Mouse (Mus musculus): ENCODE measurements around the gene Card9.

Gene Card9

DNA sequence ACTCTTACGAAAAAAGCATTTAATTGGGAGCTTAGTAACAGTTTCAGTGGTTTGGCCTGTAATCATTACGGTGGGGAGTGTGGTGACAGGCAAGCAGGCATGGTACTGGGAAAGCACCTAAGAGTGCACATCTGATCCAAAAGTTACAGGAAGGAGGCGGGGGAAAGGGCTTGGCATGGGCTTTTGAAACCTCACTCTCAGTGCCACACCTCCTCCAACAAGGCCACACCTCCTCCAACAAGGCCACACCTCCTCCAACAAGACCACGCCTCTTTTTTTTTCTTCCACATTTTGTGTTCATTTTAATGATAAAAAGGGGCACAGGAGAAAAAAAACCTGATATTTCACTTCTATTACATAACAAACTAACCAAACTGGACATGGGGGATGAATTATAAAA, 32.9 kb downstream of the Card9 start:
- DNase-seq (ENCODE audit: low read depth, low spot score): no peak

DNA sequence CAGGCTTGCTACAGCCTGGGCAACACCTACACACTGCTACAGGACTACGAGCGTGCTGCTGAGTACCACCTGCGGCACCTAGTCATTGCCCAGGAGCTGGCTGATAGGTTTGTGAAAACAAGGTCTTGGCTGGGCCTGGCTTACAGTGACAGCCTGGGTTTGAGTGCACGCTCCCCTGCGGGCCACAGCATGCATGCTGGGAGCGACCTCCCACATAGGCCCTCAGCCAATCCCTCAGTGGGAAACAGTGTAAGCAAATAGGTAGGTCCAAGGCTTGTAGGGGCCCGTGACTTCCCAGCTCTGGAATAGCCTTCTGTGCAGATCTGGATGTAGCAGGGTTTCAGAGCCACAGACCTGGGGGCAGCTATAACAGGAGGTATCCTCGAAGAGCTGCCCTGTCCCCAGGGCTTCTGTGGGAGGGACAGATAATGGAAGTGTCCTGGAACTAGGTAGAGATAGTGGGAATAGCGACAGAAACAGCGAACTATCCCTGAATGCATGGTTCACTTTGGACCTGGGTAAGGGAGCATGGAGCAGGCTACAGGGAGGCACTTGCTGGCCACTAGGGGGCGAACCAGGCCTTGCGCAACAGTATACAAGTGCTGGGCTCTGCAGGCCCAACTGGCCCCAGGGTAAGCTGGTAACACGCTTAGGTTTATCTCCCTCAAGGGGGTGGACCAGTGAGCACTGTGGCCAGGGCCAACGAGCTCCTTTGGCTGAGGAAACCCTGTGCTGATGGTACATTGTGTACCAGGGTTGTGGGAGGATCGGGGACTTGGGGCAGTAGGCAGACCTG, 35.1 kb downstream of the Card9 start:
- peak; percentile 76 for DNase-seq (ENCODE audit: low read depth, low spot score)

DNA sequence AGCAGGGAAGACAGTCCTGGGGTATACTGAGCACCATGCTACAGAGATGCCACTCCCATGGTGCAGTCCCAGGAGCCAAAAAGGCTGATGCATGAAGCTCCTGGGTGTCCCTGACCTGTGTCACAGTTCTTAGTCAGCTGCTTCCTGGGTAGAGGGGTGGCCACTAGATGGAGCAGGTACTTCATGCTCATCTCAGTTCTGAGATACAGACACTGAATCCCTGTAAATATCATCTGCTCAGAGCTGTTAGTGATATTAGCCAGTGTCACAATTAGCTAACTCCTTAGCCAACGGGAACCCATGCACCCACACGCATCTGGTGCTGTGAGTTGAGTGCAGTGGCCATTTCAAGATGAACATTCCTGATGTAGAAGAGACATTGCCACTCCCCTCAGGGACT, 35.8 kb downstream of the Card9 start:
- DNase-seq (ENCODE audit: low read depth, low spot score): no peak

DNA sequence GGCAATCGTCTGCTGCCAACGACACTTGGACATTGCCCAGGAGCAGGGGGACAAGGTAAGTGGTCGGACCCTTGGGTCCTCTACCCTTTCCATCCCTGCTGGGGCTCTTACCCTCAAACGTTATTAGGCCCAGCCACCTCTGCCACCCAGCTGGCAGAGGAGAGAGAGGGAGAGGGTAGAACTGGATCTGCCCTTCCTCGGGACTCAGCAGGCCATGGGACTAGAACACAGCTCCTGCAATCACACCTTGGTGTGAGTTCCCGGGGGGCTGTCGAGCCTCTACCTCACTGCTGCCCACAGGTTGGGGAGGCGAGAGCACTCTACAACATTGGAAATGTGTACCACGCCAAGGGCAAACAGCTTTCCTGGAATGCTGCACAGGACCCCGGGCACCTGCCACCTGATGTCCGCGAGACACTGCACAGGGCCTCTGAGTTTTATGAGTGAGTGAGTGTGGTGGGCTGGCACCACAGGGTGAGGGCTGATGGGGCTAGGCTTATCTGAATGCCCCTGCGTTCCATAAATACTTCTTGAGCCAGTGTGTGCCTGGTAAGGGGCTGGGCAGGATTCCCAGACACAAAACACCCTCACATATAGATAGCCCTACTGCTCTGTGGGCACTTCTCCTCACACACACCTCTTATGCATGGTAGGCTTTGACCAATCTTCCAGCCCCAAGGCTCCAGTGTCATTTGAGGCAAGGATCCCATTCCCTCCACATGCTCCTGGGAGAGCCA, 37.0 kb downstream of the Card9 start:
- DNase-seq (ENCODE audit: low read depth, low spot score): no peak

DNA sequence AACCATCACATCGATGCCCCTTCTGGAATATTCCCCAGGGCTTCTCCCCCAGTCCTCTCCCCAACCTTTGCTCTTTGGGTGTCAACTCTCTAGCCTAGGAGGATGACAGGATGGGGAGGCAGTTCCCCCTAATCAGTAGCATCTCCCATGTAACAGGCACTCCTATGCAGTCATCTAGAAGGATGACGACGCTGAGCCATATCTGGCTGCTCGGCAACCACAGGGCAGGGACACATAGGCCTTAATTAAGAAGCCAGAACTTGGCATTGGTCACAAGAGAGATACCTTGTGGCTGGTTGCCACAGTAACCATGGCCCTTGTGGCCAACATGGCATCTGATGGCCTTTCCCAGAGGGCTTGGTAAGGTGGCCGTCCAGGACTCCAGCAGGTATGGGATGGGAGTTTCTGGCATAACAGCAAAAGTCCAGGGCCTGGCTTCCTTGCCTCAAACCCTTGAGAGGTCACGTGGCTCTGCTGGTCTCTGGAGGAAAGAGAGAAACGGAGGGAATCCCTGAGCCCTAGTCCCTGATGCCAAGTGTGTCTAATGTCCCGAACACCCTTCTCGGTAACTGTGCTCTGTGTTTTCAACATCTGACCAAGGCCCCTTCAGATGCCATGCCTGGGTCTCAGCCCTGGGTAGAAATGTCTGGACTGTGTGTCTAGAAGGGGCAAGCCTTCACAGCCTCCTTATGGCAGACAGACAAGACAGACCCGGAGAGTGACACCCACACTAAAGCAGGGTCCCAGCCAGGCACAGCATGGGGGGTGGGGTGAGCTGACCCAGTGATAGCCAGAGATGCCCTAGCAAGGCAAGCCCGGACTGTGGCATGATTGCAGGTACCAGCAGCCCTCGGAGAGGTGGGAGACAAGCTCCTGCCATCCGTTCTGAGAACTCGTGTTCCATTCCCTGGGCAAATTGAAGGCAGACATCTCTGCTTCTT, 40.2 kb downstream of the Card9 start:
- no peak for DNase-seq (ENCODE audit: low read depth, low spot score)

DNA sequence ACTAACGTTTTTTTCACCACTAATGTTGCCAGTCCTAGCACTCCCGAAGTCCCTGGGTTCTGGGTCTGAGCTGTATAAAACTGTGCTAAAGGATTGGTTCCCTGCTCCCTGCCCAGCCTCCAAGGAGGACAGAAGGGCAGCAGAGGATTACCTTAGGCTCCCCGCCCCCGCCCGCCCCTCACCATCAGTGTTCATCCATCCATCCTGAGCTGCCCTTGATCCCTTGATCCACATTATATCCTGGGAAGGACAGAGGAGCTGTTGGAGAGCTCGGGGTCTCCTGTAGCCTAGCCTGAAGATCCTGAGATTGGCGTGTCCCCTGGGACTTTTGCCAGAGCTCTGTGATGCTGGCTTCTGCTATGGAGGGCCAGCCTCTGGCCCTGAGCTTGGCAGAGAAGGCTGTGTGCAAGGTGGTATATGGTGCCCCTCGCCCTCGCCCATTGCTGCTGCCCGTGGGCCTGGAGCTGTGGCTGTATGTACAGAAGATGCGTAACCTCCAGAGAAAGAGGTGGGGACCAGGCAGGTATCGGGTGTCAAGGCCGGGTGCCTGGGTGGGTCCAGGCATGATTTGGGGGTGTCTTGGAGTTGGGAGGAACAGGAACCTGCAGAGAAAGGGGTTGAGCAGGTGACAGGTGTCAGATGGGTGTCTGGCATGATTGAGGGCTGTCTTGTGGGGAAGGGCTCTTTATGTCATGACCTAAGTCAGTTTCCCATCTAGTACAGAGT, 41.0 kb downstream of the Card9 start:
- DNase-seq (ENCODE audit: low read depth, low spot score): no peak

DNA sequence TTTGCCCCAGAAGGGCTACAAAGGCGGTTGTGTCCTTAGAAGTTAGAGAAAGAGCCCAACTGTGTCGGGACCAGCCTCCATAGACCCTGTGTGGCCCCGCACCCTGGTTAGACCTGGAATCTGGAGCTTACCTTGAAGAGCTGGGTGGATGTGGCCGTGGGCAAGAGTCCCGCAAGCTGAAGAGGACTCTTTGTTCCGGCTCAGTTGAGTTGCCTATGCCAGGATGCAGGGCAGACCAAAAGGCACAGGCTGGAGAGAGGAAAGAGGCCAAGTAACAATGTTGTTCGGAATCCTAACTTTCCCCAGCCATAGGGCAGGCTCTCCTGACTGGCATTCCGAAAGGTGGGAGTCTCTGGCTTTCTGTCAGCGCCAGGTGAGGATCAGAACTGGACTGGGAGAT, 41.6 kb downstream of the Card9 start:
- no peak for DNase-seq (ENCODE audit: low read depth, low spot score)

DNA sequence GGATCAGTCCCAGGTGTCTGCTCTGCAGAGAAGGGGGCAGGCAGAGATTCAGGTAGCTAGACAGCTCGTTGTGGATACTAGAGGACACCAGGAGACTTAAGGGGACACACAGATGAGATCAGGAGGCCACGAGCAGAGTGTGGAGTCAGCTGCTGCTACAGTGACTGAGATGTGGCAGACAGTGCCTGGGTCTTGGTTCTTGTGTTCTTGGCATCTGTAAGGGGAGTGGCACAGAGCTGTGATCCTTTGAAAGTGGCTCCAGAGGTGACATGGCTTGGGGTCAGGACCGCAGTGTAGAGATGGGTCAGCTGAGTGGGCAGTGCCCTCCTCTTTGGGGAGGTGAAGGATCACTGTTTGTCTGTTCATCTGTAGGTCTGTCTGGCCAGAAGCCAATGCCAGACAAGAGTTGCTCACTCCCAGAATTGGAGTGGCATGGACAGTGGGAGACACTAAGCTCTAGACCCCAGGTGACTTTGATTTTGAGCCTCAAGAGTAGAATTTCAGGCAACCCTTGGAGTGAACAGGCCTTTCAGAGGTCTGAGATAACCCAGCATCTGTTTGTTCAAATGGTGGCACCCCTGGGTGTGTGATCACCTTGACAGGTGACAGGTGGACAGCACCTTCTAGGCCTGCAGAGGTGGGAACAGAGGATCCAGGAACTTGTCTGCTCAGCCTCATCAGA, 42.6 kb downstream of the Card9 start:
- no peak for DNase-seq (ENCODE audit: low read depth, low spot score)

DNA sequence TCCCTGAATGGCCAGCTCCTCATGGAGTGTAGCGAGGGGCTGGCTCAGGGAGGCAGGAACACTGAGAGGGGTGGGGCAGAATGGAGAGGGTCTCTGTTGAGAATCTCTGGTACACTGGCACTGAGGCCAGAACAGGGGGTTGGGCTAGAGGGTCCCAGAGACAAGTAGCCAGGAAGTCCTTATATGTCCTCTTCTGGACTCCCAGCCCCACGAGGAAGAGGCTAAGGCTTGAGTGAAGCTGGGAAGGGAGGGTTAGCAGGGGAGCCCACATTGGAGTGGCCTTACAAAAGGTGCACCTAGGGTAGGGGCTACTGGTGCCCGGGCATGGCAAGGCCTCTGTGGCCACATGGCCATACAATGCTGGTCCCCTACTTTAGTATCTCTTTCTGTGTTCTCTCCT, 43.3 kb downstream of the Card9 start:
- no peak for DNase-seq (ENCODE audit: low read depth, low spot score)

DNA sequence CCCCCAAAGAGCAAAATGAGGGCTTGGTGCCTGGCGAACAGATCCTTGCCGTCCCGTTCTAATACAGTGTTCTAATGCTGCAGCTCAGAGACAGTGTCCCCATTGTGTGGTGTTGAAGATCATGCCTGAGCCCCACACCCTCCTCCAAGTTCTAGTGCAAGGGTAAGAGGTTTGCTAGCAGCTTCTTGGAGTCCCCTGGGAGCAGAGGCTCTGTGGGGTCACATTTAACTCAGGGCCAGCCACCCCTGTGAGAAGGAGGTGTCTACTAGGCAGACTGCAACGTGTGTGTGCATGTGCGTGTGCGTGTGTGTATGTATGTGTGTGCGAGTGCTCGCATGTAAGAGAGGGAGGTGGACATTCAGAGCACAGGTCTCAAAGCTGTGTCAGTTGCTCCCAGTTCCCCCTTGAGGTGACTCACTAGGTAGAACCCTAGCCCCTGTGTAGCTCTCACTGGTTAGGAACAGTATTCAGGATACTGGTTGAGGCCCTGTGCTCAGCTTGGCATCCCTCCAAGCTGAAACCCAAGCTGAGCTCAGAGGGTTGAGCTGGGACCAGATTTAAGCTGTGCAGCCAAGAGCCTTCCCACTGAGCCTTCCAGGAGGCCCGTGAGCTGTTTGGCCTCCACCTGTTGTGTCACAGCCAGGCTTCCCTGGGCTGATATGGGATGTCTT, 44.0 kb downstream of the Card9 start:
- DNase-seq (ENCODE audit: low read depth, low spot score): no peak

DNA sequence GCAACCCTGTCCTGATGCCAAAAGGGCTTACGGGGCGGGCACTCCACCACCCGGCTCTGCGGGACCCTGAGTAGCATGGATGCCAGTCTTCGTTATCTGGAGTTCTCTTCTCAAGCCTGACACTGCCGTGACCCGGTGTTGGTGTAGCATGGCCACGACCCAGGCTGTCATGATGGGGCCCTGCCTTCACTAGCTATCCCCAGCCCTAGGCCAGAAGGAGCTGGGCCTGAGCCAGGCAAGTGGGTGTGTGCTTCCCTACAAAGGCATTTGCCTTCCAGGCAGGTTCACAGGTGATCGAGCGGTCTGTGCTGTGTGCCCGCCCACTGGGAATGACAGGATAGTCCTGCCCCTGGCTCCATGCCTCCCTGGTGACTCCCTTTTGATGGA, 44.8 kb downstream of the Card9 start:
- DNase-seq (ENCODE audit: low read depth, low spot score): peak; percentile 43

DNA sequence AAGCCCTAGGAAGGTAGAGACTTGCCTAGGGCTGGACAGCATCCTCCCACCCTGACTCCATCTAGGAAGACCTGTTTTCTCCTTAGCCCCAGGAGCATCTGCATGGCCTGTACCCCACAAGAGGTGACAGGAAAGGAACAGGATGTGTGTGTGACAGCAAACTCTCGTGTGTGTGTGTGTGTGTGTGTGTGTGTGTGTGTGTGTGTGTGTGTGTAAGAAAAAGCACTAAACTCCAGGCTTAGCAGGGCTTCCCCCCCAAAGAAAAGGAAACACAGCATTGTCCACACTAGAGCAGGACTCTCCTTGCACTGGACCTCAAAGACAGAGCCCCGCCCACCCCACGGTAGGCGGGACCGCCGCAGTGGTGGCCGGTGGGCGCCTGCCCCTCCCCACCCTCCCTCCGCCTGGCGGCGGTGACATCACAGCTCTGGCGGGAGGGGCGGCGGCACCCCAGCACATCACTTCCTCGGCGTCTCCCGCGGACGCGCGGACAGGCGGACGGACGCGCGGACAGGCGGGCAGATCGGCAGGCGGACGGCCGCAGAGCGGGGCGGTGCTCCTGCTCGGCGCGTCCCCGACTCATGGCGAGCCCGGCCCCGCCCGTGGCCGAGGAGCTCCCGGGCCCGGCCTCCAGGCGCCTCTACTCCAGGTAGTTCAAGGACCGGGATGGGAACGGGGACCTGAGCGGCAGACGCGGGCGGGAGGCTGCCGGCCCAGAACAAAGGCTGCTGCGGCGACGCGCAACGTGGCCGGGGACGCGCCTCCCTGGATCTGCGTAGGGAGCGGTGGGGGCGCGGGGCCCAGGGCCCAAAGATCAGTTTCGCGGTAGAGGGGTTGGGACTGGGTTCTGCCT, 45.4 kb downstream of the Card9 start, which contains the start of gene Gpsm1:
Gene Gpsm1, plus strand, starts transcription at position 444 of the 853 bp plus-strand sequence.
- peak; percentile 91 for DNase-seq (ENCODE audit: low read depth, low spot score)

DNA sequence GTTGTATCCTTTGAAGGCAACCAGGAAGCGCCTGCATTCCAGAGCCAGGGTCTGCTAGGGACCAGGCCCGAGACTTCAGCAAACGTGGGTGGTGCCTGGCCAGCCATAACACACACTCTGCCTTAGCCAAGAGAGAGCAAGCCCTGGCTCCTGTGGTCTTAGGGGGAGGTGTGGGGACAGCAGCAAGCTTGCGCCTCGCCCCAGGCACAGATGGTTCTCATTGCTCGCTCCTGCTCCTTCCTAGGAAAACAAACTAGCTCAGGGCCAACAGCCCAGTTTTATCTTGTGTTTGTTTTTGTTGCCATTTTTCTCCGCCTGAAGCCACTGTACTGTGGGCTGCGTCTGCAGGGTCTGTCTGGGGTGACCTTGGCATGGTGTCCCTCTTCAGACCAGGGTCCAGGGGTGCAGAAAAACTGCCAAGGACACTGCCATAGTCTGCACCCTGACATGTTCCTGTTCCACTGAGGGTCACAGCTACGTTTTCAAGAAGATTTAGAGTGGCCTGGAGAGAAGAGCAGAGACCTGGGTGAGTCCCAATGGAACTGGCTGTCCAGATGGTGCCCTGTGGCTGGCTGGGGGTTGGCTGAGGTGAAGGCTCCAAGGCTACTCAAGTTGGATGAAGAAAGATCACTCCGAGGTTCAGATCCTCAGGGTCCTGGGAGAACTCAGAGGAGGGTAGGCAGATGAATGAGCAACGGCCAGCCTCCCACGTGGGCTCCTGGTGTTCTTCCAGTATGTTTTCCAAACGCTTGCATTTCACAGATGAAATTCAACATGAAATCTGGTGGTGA, 46.2 kb downstream of the Card9 start:
- peak; percentile 70 for DNase-seq (ENCODE audit: low read depth, low spot score)

DNA sequence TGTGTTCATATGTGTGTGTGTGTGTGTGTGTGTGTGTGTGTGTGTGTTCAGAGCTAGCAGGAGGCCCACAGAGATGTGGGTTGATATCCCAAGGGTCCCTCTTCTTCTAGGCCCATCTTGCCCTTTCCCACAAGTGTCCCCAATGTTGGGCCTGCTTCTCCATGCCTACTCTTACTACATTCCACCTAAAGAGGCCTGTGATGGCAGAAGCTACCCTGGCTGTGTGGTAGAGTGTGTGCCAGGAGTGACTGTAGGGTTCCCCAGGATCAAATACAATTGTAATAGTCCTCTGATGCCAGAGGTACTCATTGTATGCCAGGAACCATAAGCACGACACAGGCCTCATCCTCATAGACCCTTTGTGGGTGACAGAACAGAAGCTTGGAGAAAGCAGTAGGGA, 47.3 kb downstream of the Card9 start:
- DNase-seq (ENCODE audit: low read depth, low spot score): no peak

DNA sequence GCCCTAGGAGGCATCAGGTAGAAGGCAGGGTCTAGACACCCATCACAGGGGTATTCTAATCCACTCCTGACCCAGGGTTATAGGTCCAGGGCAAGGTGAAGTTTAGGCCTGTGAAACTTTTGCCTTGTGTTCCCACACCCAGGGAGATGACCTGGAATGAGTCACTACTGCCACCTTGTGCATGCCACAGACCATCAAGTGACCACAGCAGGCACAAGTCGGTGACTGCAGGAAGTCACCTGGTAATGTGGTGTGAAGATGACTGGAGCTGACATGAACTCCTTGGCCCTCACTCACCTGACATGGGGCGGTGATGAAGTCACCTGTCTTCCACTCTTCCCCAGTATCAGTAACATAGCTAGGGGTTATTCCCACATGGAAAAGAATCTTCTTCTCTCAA, 47.9 kb downstream of the Card9 start:
- no peak for DNase-seq (ENCODE audit: low read depth, low spot score)

DNA sequence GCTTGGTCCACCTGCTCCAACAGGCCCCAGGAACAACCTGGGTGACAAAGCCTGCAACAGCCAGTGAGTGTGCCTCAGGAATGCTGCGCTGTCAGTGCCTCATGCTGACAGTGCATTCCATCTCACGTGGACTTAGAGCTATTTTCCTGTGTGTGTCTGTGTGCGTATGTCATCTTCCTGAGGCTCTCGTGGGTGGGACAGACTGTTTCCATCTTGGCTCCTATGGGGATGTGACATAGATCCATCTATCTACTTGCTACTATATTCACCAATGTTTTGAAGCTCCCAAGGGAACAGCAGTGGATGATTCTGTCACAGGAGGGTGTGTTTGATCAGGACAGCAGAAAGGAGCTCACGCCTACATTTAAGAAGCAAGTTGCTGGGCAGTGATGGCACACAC, 48.8 kb downstream of the Card9 start:
- DNase-seq (ENCODE audit: low read depth, low spot score): no peak

DNA sequence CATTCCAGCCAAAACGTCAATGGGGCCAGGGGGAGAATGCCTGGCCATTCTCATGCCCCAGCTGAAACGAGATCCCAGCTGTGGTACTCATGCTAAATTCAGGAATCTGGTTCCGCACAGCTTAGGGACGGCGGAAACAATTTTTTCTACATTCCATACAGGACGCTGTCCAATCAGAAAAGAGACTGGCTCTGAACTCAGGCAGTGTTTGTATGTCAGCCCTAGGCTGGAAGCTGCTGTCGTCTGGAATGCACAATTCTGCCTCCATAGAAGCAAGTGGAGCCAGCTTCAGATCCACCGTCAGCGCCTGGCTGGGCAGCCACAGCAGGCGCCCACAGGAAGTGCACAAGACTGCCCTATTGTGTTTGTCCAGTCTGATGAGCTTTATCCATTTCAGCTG, 51.0 kb downstream of the Card9 start:
- peak; percentile 89 for DNase-seq (ENCODE audit: low read depth, low spot score)

DNA sequence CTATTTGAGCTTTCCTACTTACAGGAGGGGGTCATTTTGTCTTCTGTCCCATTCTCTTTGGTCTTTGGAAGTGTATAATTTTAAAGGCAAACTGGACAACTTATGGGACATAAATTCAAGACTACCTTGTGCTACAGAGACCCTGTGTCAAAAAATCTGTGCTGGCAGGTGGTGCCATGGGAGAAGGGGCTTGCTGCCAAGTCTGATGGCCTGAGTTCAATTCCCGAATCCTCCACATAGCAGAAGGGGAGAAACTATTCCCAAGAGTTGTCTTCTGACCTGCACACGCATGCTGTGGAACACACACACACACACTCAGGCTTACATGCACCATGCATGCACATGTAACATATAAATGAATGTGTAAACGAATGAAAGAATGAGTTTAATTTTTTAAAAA, 54.0 kb downstream of the Card9 start:
- no peak for DNase-seq (ENCODE audit: low read depth, low spot score)
